Mouse (Mus musculus) spleen, embryonic (tissue): ENCODE measurements at regions not wholly inside any gene's neighbourhood (a gene's known extent, or its start where the extent isn't known, plus 50 kb on each side); places are given as distances from the start of the nearest gene placed in this dataset.

ENCODE experiments used
- CTCF ChIA-PET: fragments of 350-600 bp; sonication (Branson Sonifier 250); formaldehyde crosslinking; loops from one replicate; lab custom pipeline; 2022; lab: Charles Lee

- CTCF ChIA-PET = no interaction called here
These were observed 191.4 kb upstream of the Kif2a start for GRCm38 (mm10) chr13:107213281-107213680.

DNA sequence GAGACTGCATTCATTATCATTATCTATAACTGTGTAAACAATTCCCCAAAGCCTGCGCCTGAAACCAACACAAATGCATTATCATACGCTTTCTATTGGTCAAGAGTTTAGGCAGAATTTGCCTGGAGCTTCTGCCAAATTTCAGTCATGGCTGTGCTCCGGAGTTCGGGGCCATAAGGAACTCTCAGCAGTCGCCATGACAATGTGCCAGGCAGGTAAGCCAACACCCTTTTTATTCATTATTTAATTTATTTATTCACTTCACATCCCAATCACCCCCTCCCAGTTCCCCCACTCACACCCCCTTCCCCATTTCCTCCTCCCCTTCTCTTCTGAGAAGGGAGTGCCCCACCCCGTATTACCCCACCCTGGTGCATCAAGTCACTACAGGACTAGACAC, 188.8 kb upstream of the Kif2a start:
- CTCF ChIA-PET = no interaction called here

DNA sequence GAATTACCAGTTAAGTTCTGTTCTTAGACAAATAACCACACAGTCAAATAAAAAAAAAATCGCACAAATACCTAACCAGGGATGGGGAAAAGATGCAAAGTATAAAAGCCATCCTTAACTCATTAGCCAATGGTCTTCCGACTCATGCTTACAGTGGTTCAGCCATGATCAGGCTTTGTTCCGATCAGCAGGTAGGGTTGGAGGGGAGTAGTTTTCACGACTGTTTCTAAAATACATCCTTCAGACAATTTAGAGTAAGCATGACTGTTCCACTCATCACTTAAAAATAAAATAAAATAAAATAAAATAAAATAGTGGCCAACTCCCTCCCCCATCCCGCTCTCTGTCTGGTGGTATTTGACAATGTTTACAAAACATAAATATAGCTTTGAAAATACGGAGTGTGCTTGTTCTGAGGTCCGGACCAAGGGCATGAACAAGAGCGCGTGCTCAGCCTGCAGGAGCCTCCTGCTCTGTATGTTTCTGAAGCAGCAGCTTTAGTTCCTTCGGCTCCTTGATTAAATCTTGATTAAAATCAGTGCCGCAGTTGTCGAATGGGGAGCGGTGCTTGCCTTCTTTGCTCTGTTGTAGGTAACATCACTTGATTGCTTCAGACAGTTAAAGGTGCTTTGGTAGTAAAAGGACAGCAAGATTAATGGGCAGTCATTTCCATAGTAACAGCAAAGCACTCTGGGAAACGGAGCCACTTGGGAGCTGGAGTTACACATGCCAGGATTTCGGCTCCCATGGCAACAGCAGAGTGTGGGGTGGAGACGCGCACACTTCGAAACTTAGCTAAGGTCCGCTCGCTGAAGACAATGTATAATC, 185.6 kb upstream of the Kif2a start:
- CTCF ChIA-PET = interaction anchor here (0.6 kb wide), 1 partner anchor 40 kb away, joined by 6 read pairs; no protein-coding TSS in a partner anchor

DNA sequence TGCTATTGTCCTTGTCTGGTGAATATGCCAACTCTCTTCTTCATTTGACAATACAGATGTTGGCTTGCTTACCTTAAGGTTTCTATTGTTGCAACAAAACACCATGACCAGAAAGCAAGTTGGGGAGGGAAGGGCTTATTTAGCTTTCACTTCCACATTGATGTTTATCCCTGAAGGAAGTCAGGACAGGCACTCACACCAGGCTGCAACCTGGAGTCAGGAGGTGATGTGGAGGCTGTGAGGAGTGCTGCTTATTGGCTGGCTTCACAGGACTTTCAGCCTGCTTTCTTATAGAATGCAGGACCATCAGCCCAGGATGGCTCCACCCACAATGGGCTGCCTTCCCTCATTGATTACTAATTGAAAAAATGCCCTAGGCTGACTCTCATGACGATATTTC, 177.9 kb upstream of the Kif2a start:
- CTCF ChIA-PET = no interaction called here

GRCm38 (mm10) chr13:107193426-107193825, 171.5 kb upstream of the Kif2a start:
- CTCF ChIA-PET = no interaction called here

- CTCF ChIA-PET = no interaction called here
These were observed 165.4 kb upstream of the Kif2a start for GRCm38 (mm10) chr13:107187258-107187878.

- CTCF ChIA-PET = no interaction called here
These were observed 160.6 kb upstream of the Kif2a start for GRCm38 (mm10) chr13:107182544-107182943.

DNA sequence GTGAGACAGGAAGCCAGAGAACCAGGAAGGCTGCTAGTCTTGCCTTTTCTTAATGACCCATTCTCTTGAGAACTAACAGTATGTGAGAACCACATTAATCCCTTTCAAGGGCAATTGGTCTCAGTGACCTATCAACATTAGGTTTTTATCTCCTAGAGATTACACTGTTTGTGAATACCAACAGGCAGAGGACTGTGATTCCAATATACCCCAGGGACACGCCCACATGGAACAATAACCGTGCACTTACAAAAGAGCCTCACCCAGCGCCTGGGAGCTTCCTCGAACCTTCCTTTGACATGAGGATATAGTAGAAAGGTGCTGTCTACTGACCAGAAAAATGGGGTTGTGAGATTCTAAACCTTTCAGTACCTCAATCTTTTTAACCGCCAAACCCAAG, 157.6 kb upstream of the Kif2a start:
- CTCF ChIA-PET = no interaction called here

DNA sequence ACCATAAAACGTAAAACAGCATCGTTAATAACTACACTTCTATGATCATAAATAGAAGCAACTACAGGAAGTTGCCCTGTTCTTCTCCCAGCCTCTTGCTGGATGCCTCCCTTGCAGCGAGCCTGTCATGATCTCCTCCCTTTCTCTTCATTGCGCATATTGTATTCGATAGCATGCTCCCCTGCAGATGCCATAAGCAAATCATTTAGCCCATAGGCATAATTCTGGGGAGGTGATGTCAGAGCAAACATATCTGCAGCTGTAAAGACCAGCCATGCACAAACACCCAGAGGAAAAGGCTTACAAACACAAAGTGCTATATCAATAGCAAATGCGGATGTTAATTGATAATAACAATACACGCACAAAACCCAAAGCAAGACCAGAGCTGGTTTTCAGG, 155.7 kb upstream of the Kif2a start:
- CTCF ChIA-PET = no interaction called here

GRCm38 (mm10) chr13:107175891-107176290, 154.0 kb upstream of the Kif2a start:
- CTCF ChIA-PET = no interaction called here

- CTCF ChIA-PET = no interaction called here
These were observed 146.7 kb upstream of the Kif2a start for GRCm38 (mm10) chr13:107168599-107169149.

DNA sequence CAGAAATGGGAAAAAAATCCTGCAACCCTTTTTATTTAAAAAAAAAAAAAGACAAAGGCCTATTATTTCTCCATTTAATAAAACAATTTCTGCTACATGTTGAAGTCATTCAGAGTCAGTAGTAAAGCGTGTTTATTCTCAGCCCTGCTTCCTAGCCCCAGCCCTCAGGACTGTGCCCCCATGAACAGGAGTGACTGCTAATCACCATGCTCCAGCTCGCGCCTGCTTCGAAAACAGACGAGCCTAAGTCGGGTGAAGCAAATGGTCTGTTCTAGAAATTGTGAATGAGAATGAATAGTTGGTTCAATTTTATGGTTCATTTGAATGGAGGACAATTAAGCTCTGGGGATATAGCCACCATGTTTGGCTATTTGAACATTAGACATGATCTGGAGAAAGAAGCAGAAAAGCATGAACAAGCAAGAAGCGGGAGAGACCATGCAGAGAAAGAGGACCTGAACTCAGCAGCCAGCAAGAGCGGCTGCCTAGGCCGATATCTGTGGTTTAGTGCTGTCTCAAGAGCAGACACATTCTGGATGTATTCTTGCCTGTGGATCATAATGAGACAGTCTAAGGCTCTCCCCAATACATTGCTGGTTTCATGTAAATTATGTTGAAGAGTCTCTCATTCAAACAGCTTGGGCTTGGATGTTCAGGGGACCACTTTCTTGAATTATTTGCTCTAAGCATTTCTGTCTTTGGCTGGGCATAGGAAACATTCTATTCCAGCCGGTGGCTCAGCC, 146.1 kb upstream of the Kif2a start:
- CTCF ChIA-PET = no interaction called here

GRCm38 (mm10) chr13:107151548-107151947, 129.6 kb upstream of the Kif2a start:
- CTCF ChIA-PET = no interaction called here

- CTCF ChIA-PET = no interaction called here
These were observed 119.3 kb upstream of the Kif2a start for GRCm38 (mm10) chr13:107141209-107141608.

DNA sequence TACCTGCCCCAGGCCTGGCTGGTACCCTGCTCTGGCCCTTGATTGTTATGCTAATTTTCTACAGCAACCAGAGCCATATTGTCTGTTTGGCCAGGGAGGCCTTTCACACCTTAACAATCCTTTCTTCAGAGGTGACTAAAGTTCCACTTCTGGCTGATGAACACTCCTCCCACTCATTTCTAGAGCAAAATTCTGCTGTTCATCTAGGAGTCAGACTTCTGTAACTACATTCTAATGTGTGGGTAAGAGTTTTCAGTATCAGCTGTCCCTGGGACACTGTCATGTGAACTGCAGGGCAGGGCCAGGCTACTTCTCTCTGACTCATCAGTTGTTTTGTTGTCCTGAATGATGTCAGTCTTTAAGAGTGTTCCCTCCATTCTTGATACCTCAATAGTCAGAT, 112.2 kb upstream of the Kif2a start:
- CTCF ChIA-PET = no interaction called here

DNA sequence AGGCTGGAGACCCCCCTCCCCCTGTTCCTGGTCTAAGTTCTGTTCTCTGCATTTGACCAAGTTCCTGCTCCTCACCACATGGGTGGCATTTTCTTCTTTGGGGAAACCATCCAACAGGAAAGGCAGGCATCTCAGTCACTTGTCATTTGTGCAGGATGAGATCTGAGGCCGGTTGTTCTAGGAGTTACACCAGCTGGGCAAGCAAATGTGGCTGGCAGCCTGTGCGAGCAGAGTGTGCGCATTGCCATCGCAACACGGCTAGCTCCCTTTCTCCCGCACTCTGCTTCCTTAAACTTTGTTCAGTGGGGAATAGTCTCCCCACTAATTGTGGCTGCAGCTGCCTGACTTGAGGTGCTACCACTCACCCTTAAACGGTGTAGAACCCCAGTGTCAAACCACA, 104.7 kb upstream of the Kif2a start:
- CTCF ChIA-PET = no interaction called here

DNA sequence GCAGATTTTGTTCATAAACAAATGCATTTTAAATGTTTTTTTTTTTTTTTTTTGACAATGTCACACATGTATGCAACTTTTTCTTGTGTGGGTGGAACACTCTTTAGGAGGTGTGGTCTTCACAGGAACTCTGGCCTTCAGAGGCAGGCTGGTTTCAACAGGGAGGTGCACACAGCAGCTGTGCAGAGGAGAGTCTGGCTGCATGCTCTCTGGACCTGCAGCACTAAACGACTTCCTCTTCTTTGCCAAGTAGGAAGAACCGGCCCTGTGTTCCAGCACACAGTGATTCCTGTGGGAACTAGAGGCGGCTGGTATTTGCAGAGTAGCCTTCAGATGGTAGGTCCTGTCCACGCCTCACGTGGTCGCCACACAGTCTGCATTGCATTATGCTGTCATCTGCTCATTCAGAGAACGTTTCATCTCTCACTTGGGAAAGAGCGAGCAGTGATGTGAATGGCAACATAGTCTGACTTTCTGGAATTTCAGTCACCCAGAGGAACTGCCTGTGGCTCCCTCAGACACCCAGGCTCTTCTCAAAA, 102.3 kb upstream of the Kif2a start:
- CTCF ChIA-PET = no interaction called here

DNA sequence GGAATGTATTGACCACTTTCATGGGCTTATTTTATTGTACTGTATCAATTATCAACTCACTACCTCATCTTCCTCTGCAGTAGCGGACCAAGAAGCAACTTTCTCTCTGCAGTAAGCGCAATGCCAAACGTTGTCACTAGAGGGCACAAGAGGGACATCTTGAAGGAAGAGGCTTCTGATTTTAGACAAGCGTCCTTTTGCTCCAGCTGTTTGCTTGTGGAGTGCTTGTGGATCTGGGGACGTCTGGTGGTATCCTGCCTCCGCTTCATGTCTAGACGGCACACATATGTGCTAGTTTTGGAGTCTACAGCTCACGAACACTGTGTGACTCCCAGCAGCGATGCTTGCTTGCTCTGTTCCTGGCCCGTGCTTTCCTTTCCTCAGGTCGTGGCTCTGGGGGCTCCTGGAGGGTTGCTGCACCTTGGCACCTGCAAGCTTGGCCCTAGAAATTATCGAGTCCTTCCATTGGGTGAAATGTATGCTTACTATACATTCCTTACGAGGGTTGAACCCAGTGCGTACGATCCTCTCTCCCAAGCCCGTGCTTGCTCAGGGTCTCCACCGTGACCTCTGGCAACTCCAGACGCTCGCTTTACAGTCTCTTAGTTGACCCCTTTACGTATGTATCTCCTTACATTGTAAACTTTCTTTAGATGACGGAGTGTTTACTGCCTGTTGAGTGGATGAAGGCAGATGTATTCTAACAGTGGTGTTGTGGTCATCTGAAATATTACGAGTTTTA, 92.2 kb upstream of the Kif2a start:
- CTCF ChIA-PET = no interaction called here

DNA sequence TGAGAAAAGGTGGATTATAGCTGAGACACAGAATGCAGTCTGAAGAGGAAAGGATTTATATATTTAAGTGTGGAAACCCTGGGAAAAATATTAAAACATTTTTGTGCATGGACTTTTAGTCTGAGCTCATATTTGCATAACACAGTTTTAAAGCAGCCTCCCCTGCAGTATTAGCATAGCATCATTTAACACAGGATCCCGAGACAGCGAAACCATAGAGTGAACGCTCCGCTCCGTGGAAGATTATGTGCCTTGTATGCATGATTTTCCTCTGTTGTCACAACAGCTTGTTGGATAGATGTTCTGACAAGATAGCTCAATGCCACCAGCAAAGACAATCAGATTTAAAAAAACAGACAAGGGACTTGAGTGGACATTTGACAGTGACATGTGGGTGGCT, 86.1 kb upstream of the Kif2a start:
- CTCF ChIA-PET = no interaction called here

GRCm38 (mm10) chr13:107107572-107107971, 85.6 kb upstream of the Kif2a start:
- CTCF ChIA-PET = no interaction called here

GRCm38 (mm10) chr13:107105510-107105909, 83.6 kb upstream of the Kif2a start:
- CTCF ChIA-PET = interaction anchor here (0.6 kb wide), 1 partner anchor 674 kb away, joined by 3 read pairs; no protein-coding TSS in a partner anchor
